Mouse (Mus musculus) urinary bladder, postnatal 4 days (tissue): ENCODE measurements around the gene Zfp11.

Experiments
- DNase-seq, 2 experiments: peaks; one replicate each; pipeline ENCODE4 v3.0.0; 2021 to 2022; ENCODE audit warnings: low spot score in 2 of 2

The Zfp11 gene

DNA sequence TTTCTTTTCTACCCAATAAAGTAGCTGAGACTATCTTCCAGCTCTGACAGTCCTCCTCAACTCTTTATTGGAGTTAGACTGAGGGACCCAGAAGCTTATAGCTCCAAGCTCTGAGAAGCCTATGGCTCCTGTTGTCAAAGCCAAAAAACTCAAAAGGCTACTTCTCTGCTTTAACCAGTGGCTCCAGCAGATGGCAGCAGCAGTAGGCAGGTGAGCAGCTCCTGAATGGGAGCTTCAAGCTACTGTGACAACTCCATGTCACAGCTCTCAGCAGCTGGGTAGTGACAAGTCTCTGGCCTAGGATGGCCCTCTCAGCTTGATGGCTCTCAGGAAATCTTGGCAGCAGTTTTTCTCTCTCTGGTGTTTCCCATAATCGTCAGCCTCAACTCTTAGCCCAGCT, 58.8 kb downstream of the Zfp11 start:
- peak; percentile 52 to 70 for DNase-seq

DNA sequence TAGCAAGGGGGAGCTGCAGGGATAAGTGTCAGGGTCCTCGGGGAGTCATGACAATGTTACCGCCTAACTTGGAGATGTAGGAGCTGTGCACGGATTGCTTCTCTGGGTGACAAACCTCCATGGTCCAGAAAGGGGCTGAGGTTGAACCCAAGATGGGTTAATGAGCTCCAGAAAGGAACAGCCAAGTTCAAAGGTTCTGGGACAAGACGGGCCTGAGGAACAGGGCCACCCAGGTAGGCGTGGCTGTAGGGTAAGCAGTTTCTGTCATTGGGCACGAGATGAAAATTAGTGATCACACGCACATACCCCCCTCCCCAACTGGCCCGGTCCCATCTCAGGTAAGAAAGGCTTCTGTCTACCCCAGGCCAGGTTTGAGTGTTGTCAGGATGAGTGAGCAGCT, 62.4 kb downstream of the Zfp11 start:
- DNase-seq = no peak
